Mouse (Mus musculus) kidney, postnatal 0 days (tissue): ENCODE measurements around the gene Mettl3. TPM values are rescaled to one million over a fixed set of nuclear protein-coding genes. Genes with fewer than 3 reads are reported as not detected.

Experiments
- ATAC-seq: fragments of 200-750 bp; cut with Nextera tagmentation; replicated peaks from 2 replicates; pipeline ENCODE4 v1.8.0; 2017; ENCODE audit warnings: low read depth, moderate number of reproducible peaks, moderate TSS enrichment, moderate library complexity; ENCODE audit not compliant: low FRiP score
- DNase-seq: peaks from one replicate; pipeline ENCODE4 v3.0.0-alpha.2; 2016; ENCODE audit warnings: low spot score
- H3K27ac ChIP-seq: fragments of 300-500 bp; sonication (generic); 2 replicates; pipeline ENCODE4 v1.5.1; 2014; ENCODE audit warnings: mild to moderate bottlenecking
- H3K27me3 ChIP-seq: fragments of 300-500 bp; sonication (generic); 2 replicates; pipeline ENCODE4 v1.6.1; 2014; ENCODE audit warnings: low read length, mixed read lengths; ENCODE audit not compliant: insufficient read depth
- H3K36me3 ChIP-seq: fragments of 300-500 bp; sonication (generic); 2 replicates; pipeline ENCODE4 v1.6.1; 2014; ENCODE audit warnings: low read length, mixed read lengths; ENCODE audit not compliant: insufficient read depth
- H3K4me1 ChIP-seq: fragments of 300-500 bp; sonication (generic); replicated peaks from 2 replicates; pipeline ENCODE4 v1.6.1; 2014; ENCODE audit warnings: antibody characterized with exemption, low read length, mixed read lengths; ENCODE audit not compliant: insufficient read depth
- H3K4me2 ChIP-seq: fragments of 300-500 bp; sonication (generic); 2 replicates; pipeline ENCODE4 v1.6.1; 2014; ENCODE audit warnings: mild to moderate bottlenecking, low read length, moderate library complexity, mixed read lengths
- H3K4me3 ChIP-seq: fragments of 300-500 bp; sonication (generic); replicated peaks from 2 replicates; pipeline ENCODE4 v1.5.1; 2014; ENCODE audit warnings: low read depth, low read length
- H3K9ac ChIP-seq: fragments of 300-500 bp; sonication (generic); 2 replicates; pipeline ENCODE4 v1.6.1; 2014; ENCODE audit warnings: low read depth, low read length
- H3K9me3 ChIP-seq: fragments of 300-500 bp; sonication (generic); replicated peaks from 2 replicates; pipeline ENCODE4 v1.6.1; 2016; ENCODE audit warnings: low read length, inconsistent platforms, mixed read lengths
- CTCF ChIP-seq: IDR thresholded peaks from 2 replicates; pipeline ENCODE4 v1.5.1; 2016; ENCODE audit warnings: antibody characterized with exemption, low read depth, mild to moderate bottlenecking, moderate library complexity
- WGBS: fragments of 180-500 bp; shearing (Covaris S2); extraction: QIAGEN DNeasy Blood & Tissue Kit; methylation state at CpG from one replicate; pipeline ENCODE4 v1.1.7; 2014; 5-methylcytosine and 5-hydroxymethylcytosine counted together
- polyA plus RNA-seq: library from polyadenylated mRNA; unstranded; fragments of >200 nt; fragmentation: Nextera tagmentation; extraction: Ambion mirVana; gene quantifications from 2 replicates; pipeline ENCODE4 v1.2.1, GENCODE M21; 2015

Gene Mettl3
- polyA plus RNA-seq, 1 experiment from 2014 or later, result 24.7 TPM

DNA sequence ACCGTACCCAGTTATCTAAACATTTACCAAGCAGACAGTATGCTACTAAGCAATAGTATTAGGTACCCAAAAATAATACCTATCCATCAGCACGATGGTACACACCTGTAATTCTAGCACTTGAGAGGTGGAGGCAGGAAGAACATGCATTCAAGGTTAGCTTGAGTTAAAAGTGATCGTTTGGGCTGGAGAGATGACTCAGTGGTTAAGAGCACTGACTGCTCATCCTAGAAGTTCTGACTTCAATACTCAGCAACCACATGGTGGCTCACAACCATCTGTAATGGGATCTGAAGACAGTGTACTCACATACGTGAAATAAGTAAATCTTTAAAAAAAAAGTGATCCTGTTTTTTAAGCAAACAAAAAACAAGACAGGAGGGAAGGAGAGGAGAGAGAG is 58.8 kb downstream of the Mettl3 start:
- no peaks in the 10 kb centered on the region for H3K36me3 ChIP-seq
- no peak for DNase-seq
- H3K4me1 ChIP-seq, result 0 out of 2 replicates have a peak, but pooled peaks cover 4% of the 10 kb centered on the region
- no peaks in the 10 kb centered on the region for H3K27me3 ChIP-seq
- H3K9ac ChIP-seq, result no peak overlapping the region
- no peak overlapping the region for H3K4me2 ChIP-seq
- H3K9me3 ChIP-seq, result no peaks in the 10 kb centered on the region
- WGBS, result 68% methylated on average over 4 of the region's 4 CpGs
- ATAC-seq, result no peak
- no peak overlapping the region for H3K4me3 ChIP-seq
- no peak for TF ChIP-seq CTCF
- no peak overlapping the region for H3K27ac ChIP-seq

Other genes with a start within 250 kb of the Mettl3 start
- gene Hnrnpc, start 201.1 kb downstream of the Mettl3 start, polyA plus RNA-seq, result 367 and 400 TPM in 2 replicates
- gene Rpgrip1, start 194.4 kb downstream of the Mettl3 start, polyA plus RNA-seq, result 51.1 and 51.2 TPM in 2 replicates
- gene Supt16, start 107.7 kb downstream of the Mettl3 start, polyA plus RNA-seq, result 38.5 and 44.5 TPM in 2 replicates
- gene Chd8, start 47.3 kb downstream of the Mettl3 start, polyA plus RNA-seq, result 22.0 and 23.3 TPM in 2 replicates
- gene Tox4, start 26.0 kb downstream of the Mettl3 start, polyA plus RNA-seq, result 30.8 and 34.4 TPM in 2 replicates
- gene Rab2b, start 25.6 kb downstream of the Mettl3 start, polyA plus RNA-seq, result 12.6 and 14.3 TPM in 2 replicates
- gene Sall2, start 23.6 kb upstream of the Mettl3 start, polyA plus RNA-seq, result 20.9 and 23.4 TPM in 2 replicates
- not detected in 2 replicates for gene Olfr1513, start 51.3 kb upstream of the Mettl3 start, polyA plus RNA-seq
- not detected in 2 replicates for gene Olfr1512, start 74.0 kb upstream of the Mettl3 start, polyA plus RNA-seq
- gene Olfr1511, start 92.3 kb upstream of the Mettl3 start, polyA plus RNA-seq, result not detected in 2 replicates
- gene Olfr1510, start 109.2 kb upstream of the Mettl3 start, polyA plus RNA-seq, result not detected in 2 replicates
- not detected in 2 replicates for gene Olfr1509, start 137.9 kb upstream of the Mettl3 start, polyA plus RNA-seq
- gene Olfr1508, start 162.4 kb upstream of the Mettl3 start, polyA plus RNA-seq, result not detected in 2 replicates
- not detected in 2 replicates for gene Olfr1507, start 190.6 kb upstream of the Mettl3 start, polyA plus RNA-seq